Mouse (Mus musculus): Measurements from ENCODE around the gene Cables2. TPM values are rescaled to one million over a fixed set of nuclear protein-coding genes. Genes with fewer than 3 reads are reported as not detected.

Cables2 gene
- 1.9 TPM for polyA plus RNA-seq (2017; shearing (Covaris generic))

GRCm38 (mm10) chr2:180273394-180274244, at the start of gene Cables2:
Gene Cables2, minus strand, starts transcription at chr2:180273496.

DNA sequence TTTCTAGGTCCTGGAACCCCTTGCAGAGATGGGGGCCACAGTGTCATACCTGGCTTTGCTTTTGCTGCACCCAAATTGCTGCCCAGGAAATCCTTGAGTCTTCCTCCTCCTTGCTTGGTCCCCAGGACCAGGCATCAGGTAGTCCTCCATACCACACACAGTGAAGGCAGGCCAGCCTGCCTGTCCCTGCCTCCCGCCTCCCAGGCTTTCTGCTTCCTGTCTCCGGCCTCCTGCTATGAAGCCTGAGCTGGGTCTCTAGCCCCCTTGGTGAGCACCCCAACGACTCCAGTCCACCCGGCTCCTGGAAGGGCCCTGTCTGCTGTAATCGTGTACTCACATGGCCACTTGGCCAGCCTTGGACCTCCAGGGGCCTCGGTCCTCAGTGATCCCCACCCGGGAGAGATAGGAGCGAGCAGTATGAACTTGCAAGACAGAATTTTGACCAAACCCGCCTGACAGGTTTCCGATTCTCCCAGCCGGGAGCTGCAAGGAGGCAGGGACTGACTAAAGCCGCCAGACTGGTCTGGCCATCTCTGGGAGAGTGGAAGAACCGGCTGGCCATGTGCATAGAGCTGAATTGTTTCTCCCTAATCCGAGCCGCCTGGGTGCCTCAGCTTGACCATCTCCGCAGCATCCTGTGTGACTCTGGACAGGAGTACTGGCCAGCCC, 16.3 kb upstream of the Cables2 start, which contains the start of gene Rbbp8nl:
Gene Rbbp8nl, minus strand, starts transcription at position 440 of the 669 bp plus-strand sequence.

GRCm38 (mm10) chr2:180257001-180257521, 16.2 kb downstream of the Cables2 start, which contains the start of gene Rps21:
Gene Rps21, plus strand, starts transcription at chr2:180257377.

DNA sequence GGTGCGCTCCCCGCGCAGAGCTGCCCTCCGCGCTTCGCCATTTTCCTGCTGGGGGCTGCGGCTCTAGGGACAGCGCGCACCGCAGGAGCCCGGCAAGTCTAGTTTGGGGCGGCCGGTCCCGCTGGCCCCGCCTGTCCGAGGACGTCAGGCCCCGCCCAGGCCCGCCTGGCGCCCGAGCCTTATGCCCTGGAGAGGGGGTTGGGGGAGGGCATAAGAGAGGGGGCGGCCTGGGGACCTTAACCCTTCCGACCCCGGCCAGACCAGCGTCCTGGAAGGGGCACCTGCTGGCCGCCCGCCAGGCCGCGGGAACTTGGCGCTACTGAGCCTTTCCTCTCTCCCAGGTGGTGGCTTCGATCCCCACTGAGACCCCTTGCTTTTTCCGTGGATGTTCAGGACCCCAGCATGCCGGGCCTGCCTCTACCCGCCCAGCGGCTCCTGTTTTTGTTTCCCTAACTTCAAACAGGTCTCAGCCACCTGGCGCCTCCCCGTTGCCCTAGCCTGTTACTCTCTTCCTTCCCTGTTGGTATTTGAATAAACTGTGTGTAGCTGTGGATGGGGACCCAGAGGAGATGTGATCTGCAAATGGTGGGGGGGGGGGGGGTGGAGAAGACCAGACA, 47.4 kb downstream of the Cables2 start, which contains the start of gene Lama5:
Gene Lama5, minus strand, starts transcription at position 98 of the 617 bp plus-strand sequence.

Other genes starting within 250 kb of the Cables2 start
- gene Lsm14b, start 248.5 kb downstream of the Cables2 start, polyA plus RNA-seq (2017; shearing (Covaris generic)): 1.8 TPM
- 496 TPM for gene Psma7, start 231.1 kb downstream of the Cables2 start, polyA plus RNA-seq (2017; shearing (Covaris generic))
- gene Ss18l1, start 231.0 kb downstream of the Cables2 start, polyA plus RNA-seq (2017; shearing (Covaris generic)): 2.2 TPM
- 57.7 TPM for gene Mtg2, start 202.9 kb downstream of the Cables2 start, polyA plus RNA-seq (2017; shearing (Covaris generic))
- not detected for gene Hrh3, start 169.0 kb downstream of the Cables2 start, polyA plus RNA-seq (2017; shearing (Covaris generic))
- gene Osbpl2, start 154.2 kb downstream of the Cables2 start, polyA plus RNA-seq (2017; shearing (Covaris generic)): 48.7 TPM
- gene Adrm1, start 102.0 kb downstream of the Cables2 start, polyA plus RNA-seq (2017; shearing (Covaris generic)): 157 TPM
- 0.73 TPM for gene Lama5, start 47.6 kb downstream of the Cables2 start, polyA plus RNA-seq (2017; shearing (Covaris generic))
- gene Rps21, start 16.1 kb downstream of the Cables2 start, polyA plus RNA-seq (2017; shearing (Covaris generic)): 785 TPM
- gene Rbbp8nl, start 16.4 kb upstream of the Cables2 start, polyA plus RNA-seq (2017; shearing (Covaris generic)): 0.20 TPM
- gene Gata5, start 61.2 kb upstream of the Cables2 start, polyA plus RNA-seq (2017; shearing (Covaris generic)): not detected
- gene Slco4a1, start 182.7 kb upstream of the Cables2 start, polyA plus RNA-seq (2017; shearing (Covaris generic)): 1.3 TPM
- not detected for gene Ntsr1, start 226.5 kb upstream of the Cables2 start, polyA plus RNA-seq (2017; shearing (Covaris generic))